Mouse (Mus musculus): ENCODE data around the gene Ptprh.

Gene Ptprh

GRCm38 (mm10) chr7:4502421-4503090 lies 101.3 kb downstream of the Ptprh start:
- DNase-seq (ENCODE audit: extremely low read depth, low read depth, low spot score), result peak; percentile 31

DNA sequence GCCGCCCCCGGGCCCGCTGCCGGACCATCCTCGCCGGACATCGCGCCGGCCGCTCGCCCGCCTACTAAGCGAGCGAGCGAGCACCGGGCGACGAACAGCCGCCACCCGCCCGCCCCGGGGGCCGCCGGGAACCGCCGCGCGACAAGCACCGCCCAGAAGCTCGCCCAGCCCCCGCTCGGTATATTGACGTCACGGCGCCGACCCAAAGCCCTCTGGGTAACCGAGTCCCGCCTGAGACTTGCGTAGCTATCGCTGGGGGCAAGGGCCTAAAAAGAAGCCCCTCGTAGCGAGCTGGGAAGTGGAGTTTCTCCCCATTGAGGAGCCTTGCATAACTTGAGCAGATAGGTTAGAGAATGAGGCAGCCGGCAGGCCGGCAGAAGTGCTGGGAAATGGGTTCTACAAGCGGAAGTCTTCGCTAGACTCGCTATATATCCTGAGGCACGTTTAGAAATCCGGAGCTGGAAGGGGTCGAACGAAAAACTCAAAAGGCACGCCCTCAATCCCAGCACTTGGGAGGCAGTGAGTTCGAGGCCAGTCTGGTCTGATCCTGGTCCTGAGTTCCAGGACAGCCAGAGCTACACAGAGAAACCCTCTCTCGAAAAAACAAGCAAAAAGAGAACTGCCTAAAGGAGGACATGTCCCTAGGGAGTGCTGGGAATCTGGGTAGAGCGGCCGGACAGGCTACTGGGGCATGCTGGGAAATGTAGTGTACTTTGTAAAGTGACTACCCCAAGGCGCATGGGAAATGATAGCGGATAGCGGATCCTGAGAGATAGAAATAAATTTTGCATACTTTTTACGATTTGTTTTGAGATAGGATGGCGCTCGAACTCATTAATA lies 102.1 kb downstream of the Ptprh start, which contains the start of gene Ppp1r12c:
TSS of gene Ppp1r12c (minus strand) at position 123 of the 840 bp plus-strand sequence.
- no peak for DNase-seq (ENCODE audit: extremely low read depth, low read depth, low spot score)

DNA sequence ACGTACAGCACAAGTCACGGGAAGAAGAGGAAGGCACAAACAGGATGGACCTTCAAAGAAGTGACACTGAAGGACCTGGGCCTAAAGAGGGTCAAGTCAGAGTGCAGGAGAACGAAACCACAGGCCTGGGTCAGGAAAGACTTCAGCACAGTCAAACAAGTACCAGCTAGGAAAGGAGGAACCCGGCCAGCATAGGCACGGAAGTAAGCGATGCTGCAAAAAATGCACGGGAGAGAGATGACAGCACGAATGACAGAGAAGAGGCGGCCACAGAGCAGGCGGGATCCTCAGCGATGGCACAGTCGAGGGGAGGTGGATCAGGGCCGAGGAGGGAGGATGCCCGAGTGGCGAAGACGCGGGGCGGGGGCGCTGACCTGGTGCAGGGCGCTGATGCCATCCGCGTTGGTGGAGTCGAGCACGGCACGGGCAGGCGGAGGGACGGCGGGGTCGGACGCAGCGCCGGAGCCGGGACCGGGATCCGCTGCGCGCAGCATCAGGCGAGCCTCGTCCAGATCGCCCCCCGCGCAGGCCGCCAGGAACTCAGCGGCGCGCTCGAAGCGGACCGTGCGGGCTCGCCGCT lies 102.9 kb downstream of the Ptprh start:
- no peak for DNase-seq (ENCODE audit: extremely low read depth, low read depth, low spot score)

- DNase-seq (ENCODE audit: extremely low read depth, low read depth, low spot score), result no peak
Measured at GRCm38 (mm10) chr7:4499034-4499433, 104.8 kb downstream of the Ptprh start.
